Mouse (Mus musculus) lung, embryonic 15.5 days (tissue): ENCODE data around the gene Rgs2. TPM values are rescaled to one million over a fixed set of nuclear protein-coding genes. Genes with fewer than 3 reads are reported as not detected.

Source experiments
- ATAC-seq: fragments of 200-750 bp; cut with Nextera tagmentation; 2 replicates; pipeline ENCODE4 v1.8.0; 2017; ENCODE audit warnings: moderate number of reproducible peaks, borderline replicate concordance; ENCODE audit not compliant: low FRiP score, low TSS enrichment; ENCODE audit errors: extremely low read depth
- H3K27ac ChIP-seq: fragments of 300-500 bp; sonication (generic); 2 replicates; pipeline ENCODE4 v1.5.1; 2015; ENCODE audit warnings: moderate library complexity, mild to moderate bottlenecking, inconsistent platforms
- H3K27me3 ChIP-seq: fragments of 300-500 bp; sonication (generic); 2 replicates; pipeline ENCODE4 v1.6.1; 2015; ENCODE audit warnings: inconsistent platforms
- H3K36me3 ChIP-seq: fragments of 300-500 bp; sonication (generic); 2 replicates; pipeline ENCODE4 v1.6.1; 2015; ENCODE audit warnings: inconsistent platforms
- H3K4me1 ChIP-seq: fragments of 300-500 bp; sonication (generic); 2 replicates; pipeline ENCODE4 v1.6.1; 2015; ENCODE audit warnings: inconsistent platforms
- H3K4me2 ChIP-seq: fragments of 300-500 bp; sonication (generic); 2 replicates; pipeline ENCODE4 v1.6.1; 2015; ENCODE audit warnings: inconsistent platforms, mild to moderate bottlenecking, moderate library complexity
- H3K4me3 ChIP-seq: fragments of 300-500 bp; sonication (generic); 2 replicates; pipeline ENCODE4 v1.5.1; 2015; ENCODE audit warnings: mild to moderate bottlenecking, inconsistent platforms
- H3K9ac ChIP-seq: fragments of 300-500 bp; sonication (generic); 2 replicates; pipeline ENCODE4 v1.6.1; 2015; ENCODE audit warnings: inconsistent platforms
- H3K9me3 ChIP-seq: fragments of 300-500 bp; sonication (generic); 2 replicates; pipeline ENCODE4 v1.6.1; 2016; ENCODE audit warnings: inconsistent platforms
- WGBS: fragments of 180-500 bp; shearing (Covaris S2); methylation state at CpG from one replicate; pipeline ENCODE4 v1.1.7; 2015; 5-methylcytosine and 5-hydroxymethylcytosine counted together
- polyA plus RNA-seq: library from polyadenylated mRNA; unstranded; fragments of >200 nt; fragmentation: Nextera tagmentation; extraction: Ambion mirVana; gene quantifications from 2 replicates; pipeline ENCODE4 v1.2.1, GENCODE M21; 2015

The Rgs2 gene
- polyA plus RNA-seq, 1 experiment from 2014 or later: 149 TPM

- ATAC-seq: no peak
- no peaks in the 10 kb centered on the region for H3K27me3 ChIP-seq
- H3K9me3 ChIP-seq: no peaks in the 10 kb centered on the region
- peak overlapping the region; percentile 62 for H3K4me3 ChIP-seq
- peak overlapping the region; percentile 88 for H3K4me2 ChIP-seq
- peak overlapping the region; percentile 60 for H3K9ac ChIP-seq
- 0 out of 2 replicates have a peak, but pooled peaks cover 5% of the 10 kb centered on the region for H3K4me1 ChIP-seq
- WGBS: 3% methylated on average over 10 of the region's 10 CpGs
- peak overlapping the region; percentile 56 for H3K27ac ChIP-seq
- H3K36me3 ChIP-seq: 0 out of 2 replicates have a peak, but pooled peaks cover 9% of the 10 kb centered on the region
Observed at GRCm38 (mm10) chr1:144003416-144003815, 545 bp downstream of the Rgs2 start.

GRCm38 (mm10) chr1:144002715-144003066 is 1.3 kb downstream of the Rgs2 start:
- Histone ChIP-seq H3K4me1 (0 out of 2 replicates have a peak, but pooled peaks cover 5% of the 10 kb centered on the region), H3K9me3 (no peaks in the 10 kb centered on the region), H3K36me3 (0 out of 2 replicates have a peak, but pooled peaks cover 9% of the 10 kb centered on the region), H3K4me2 (peak overlapping the region; percentile 88), H3K4me3 (peak overlapping the region; percentile 62), H3K9ac (peak overlapping the region; percentile 60), H3K27me3 (no peaks in the 10 kb centered on the region), H3K27ac (no peak overlapping the region)
- 52% methylated on average over 4 of the region's 4 CpGs for WGBS
- ATAC-seq: no peak

GRCm38 (mm10) chr1:144002036-144002714 is 1.8 kb downstream of the Rgs2 start:
- 0 out of 2 replicates have a peak, but pooled peaks cover 5% of the 10 kb centered on the region for H3K4me1 ChIP-seq
- H3K4me3 ChIP-seq: peak overlapping the region; percentile 62
- H3K36me3 ChIP-seq: 0 out of 2 replicates have a peak, but pooled peaks cover 9% of the 10 kb centered on the region
- H3K4me2 ChIP-seq: peak overlapping the region; percentile 88
- H3K27me3 ChIP-seq: no peaks in the 10 kb centered on the region
- WGBS: 80% methylated on average over 6 of the region's 6 CpGs
- H3K9ac ChIP-seq: 0 out of 2 replicates have a peak overlapping the region, but pooled peaks have one; percentile 60
- H3K9me3 ChIP-seq: no peaks in the 10 kb centered on the region
- ATAC-seq: no peak
- H3K27ac ChIP-seq: no peak overlapping the region

GRCm38 (mm10) chr1:144000246-144000645 is 3.7 kb downstream of the Rgs2 start:
- Histone ChIP-seq H3K4me2 (no peak overlapping the region), H3K27ac (no peak overlapping the region), H3K27me3 (no peaks in the 10 kb centered on the region), H3K9ac (no peak overlapping the region), H3K9me3 (no peaks in the 10 kb centered on the region), H3K4me1 (0 out of 2 replicates have a peak, but pooled peaks cover 5% of the 10 kb centered on the region), H3K36me3 (0 out of 2 replicates have a peak, but pooled peaks cover 9% of the 10 kb centered on the region), H3K4me3 (no peak overlapping the region)
- ATAC-seq: no peak
- WGBS: 85% methylated on average over 4 of the region's 4 CpGs

- no peak for ATAC-seq
- WGBS: 60% methylated on average over 7 of the region's 7 CpGs
Observed at GRCm38 (mm10) chr1:143999371-143999920, 4.5 kb downstream of the Rgs2 start.

GRCm38 (mm10) chr1:143993026-143993425 is 10.9 kb downstream of the Rgs2 start:
- no peak for ATAC-seq
- no peak overlapping the region for H3K9ac ChIP-seq
- no peaks in the 10 kb centered on the region for H3K27me3 ChIP-seq
- no peak overlapping the region for H3K27ac ChIP-seq
- H3K9me3 ChIP-seq: no peaks in the 10 kb centered on the region
- no peak overlapping the region for H3K4me2 ChIP-seq
- no peaks in the 10 kb centered on the region for H3K36me3 ChIP-seq
- no peak overlapping the region for H3K4me3 ChIP-seq
- 67% methylated on average over 1 of the region's 1 CpGs for WGBS
- H3K4me1 ChIP-seq: no peaks in the 10 kb centered on the region

More at GRCm38 (mm10) chr1:143999371-143999920, 4.5 kb downstream of the Rgs2 start:
- no peak overlapping the region for H3K27ac ChIP-seq
- H3K9me3 ChIP-seq: no peaks in the 10 kb centered on the region
- H3K27me3 ChIP-seq: no peaks in the 10 kb centered on the region
- H3K4me2 ChIP-seq: no peak overlapping the region
- 0 out of 2 replicates have a peak, but pooled peaks cover 9% of the 10 kb centered on the region for H3K36me3 ChIP-seq
- no peaks in the 10 kb centered on the region for H3K4me1 ChIP-seq
- no peak overlapping the region for H3K4me3 ChIP-seq
- H3K9ac ChIP-seq: no peak overlapping the region

GRCm38 (mm10) chr1:143992528-143992927 is 11.4 kb downstream of the Rgs2 start:
- Histone ChIP-seq H3K4me3 (no peak overlapping the region), H3K36me3 (no peaks in the 10 kb centered on the region), H3K27me3 (no peaks in the 10 kb centered on the region), H3K9me3 (no peaks in the 10 kb centered on the region), H3K4me2 (no peak overlapping the region), H3K9ac (no peak overlapping the region), H3K4me1 (no peaks in the 10 kb centered on the region), H3K27ac (no peak overlapping the region)
- ATAC-seq: no peak
- WGBS: 74% methylated on average over 2 of the region's 2 CpGs

- no peak for ATAC-seq
- H3K9me3 ChIP-seq: no peaks in the 10 kb centered on the region
- H3K27me3 ChIP-seq: no peaks in the 10 kb centered on the region
- H3K4me3 ChIP-seq: no peak overlapping the region
- H3K9ac ChIP-seq: no peak overlapping the region
- no peaks in the 10 kb centered on the region for H3K36me3 ChIP-seq
- H3K4me1 ChIP-seq: no peaks in the 10 kb centered on the region
- H3K4me2 ChIP-seq: no peak overlapping the region
- WGBS: 43% methylated on average over 5 of the region's 5 CpGs
- no peak overlapping the region for H3K27ac ChIP-seq
Observed at GRCm38 (mm10) chr1:143990263-143990662, 13.7 kb downstream of the Rgs2 start.

- Histone ChIP-seq H3K9me3 (no peaks in the 10 kb centered on the region), H3K4me3 (no peak overlapping the region), H3K27me3 (no peaks in the 10 kb centered on the region), H3K9ac (no peak overlapping the region), H3K27ac (no peak overlapping the region), H3K36me3 (no peaks in the 10 kb centered on the region), H3K4me2 (no peak overlapping the region), H3K4me1 (no peaks in the 10 kb centered on the region)
- WGBS: 47% methylated on average over 4 of the region's 5 CpGs
- ATAC-seq: no peak
Observed at GRCm38 (mm10) chr1:143989773-143990172, 14.2 kb downstream of the Rgs2 start.

GRCm38 (mm10) chr1:143988756-143989155 is 15.2 kb downstream of the Rgs2 start:
- Histone ChIP-seq H3K4me1 (no peaks in the 10 kb centered on the region), H3K4me3 (no peak overlapping the region), H3K27ac (no peak overlapping the region), H3K9ac (no peak overlapping the region), H3K9me3 (no peaks in the 10 kb centered on the region), H3K36me3 (no peaks in the 10 kb centered on the region), H3K27me3 (no peaks in the 10 kb centered on the region), H3K4me2 (no peak overlapping the region)
- WGBS: 55% methylated on average over 6 of the region's 6 CpGs
- no peak for ATAC-seq

GRCm38 (mm10) chr1:143984988-143985625 is 18.9 kb downstream of the Rgs2 start:
- Histone ChIP-seq H3K4me2 (no peak overlapping the region), H3K36me3 (no peaks in the 10 kb centered on the region), H3K9ac (no peak overlapping the region), H3K27ac (no peak overlapping the region), H3K4me3 (no peak overlapping the region), H3K9me3 (no peaks in the 10 kb centered on the region), H3K4me1 (no peaks in the 10 kb centered on the region), H3K27me3 (no peaks in the 10 kb centered on the region)
- ATAC-seq: no peak
- WGBS: 79% methylated on average over 6 of the region's 6 CpGs

GRCm38 (mm10) chr1:143982765-143983312 is 21.1 kb downstream of the Rgs2 start:
- Histone ChIP-seq H3K4me3 (no peak overlapping the region), H3K27me3 (no peaks in the 10 kb centered on the region), H3K4me2 (no peak overlapping the region), H3K9me3 (no peaks in the 10 kb centered on the region), H3K36me3 (no peaks in the 10 kb centered on the region), H3K9ac (no peak overlapping the region), H3K27ac (no peak overlapping the region), H3K4me1 (no peaks in the 10 kb centered on the region)
- ATAC-seq: peak; percentile 19; the same call in 1 of the 2 replicates
- WGBS: 11% methylated on average over 3 of the region's 3 CpGs
